Mouse (Mus musculus) megakaryocyte, embryonic 14.5 days (primary cell): Measurements from ENCODE around the gene Ceacam18.
"Not testable (repeated sequence)": the region's sequence is repeated elsewhere in the genome, so short reads cannot be mapped to it uniquely, and the experiment has no call there.

ENCODE experiments used
- FLI1 ChIP-seq: IDR thresholded peaks from 2 replicates; pipeline ENCODE4 v1.6.1; 2012; ENCODE audit warnings: low read length, inconsistent platforms, mixed read lengths
- GATA1 ChIP-seq: IDR thresholded peaks from 3 replicates; pipeline ENCODE4 v1.6.1; 2012; ENCODE audit warnings: mixed read lengths, low read length, inconsistent platforms, borderline replicate concordance

GRCm38 (mm10) chr7:43682511-43682910 lies 48.0 kb downstream of the Ceacam18 start:
- not testable (repeated sequence) for TF ChIP-seq FLI1, GATA1
